Mouse (Mus musculus) brain, embryonic 14.5 days (tissue): ENCODE data around the gene Bpifa3. TPM values are rescaled to one million over a fixed set of nuclear protein-coding genes. Genes with fewer than 3 reads are reported as not detected.

ENCODE experiments used
- DNase-seq: peaks from one replicate; pipeline ENCODE4 v3.0.0-alpha.2; 2011; ENCODE audit warnings: low read depth
- CTCF ChIP-seq: fragments of 200-500 bp; IDR thresholded peaks from 2 replicates; pipeline ENCODE4 v1.5.1; 2012; ENCODE audit warnings: inconsistent platforms, mild to moderate bottlenecking, moderate library complexity, borderline replicate concordance; ENCODE audit not compliant: insufficient read depth, insufficient read length; ENCODE audit errors: extremely low read depth
- POLR2A ChIP-seq: fragments of 200-500 bp; IDR thresholded peaks from 2 replicates; pipeline ENCODE4 v1.6.1; 2012; ENCODE audit warnings: mild to moderate bottlenecking, inconsistent platforms, borderline replicate concordance; ENCODE audit not compliant: poor library complexity, insufficient read depth, insufficient read length, severe bottlenecking; ENCODE audit errors: extremely low read depth
- polyA plus RNA-seq: library from polyadenylated mRNA; depleted of rRNA; stranded (reverse); fragments of >200 nt; gene quantifications from 2 replicates; pipeline ENCODE4 v1.2.3, GENCODE M21; 2012; rRNA removed

The Bpifa3 gene
- polyA plus RNA-seq, 1 experiment = not detected

DNA sequence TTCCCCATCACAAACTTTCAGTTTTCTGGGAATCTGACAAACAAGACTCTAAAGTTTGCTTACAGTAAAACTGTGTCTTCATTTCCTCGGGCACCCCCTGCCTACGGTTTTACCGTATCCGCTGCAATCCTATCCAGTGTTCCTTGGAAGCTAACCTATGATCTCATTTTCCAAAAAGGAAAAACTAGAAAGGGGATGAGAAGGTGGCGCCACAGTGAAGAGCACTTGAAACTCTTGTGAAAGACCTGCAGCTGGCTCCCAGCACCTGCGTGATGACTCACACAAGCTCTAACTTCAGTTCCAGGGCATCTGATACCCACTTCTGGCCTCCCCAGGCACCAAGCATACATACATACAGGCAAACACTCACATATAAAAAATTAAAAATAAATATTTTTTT, 55.2 kb downstream of the Bpifa3 start:
- TF ChIP-seq POLR2A = no peak
- no peak for TF ChIP-seq CTCF
- no peak for DNase-seq

DNA sequence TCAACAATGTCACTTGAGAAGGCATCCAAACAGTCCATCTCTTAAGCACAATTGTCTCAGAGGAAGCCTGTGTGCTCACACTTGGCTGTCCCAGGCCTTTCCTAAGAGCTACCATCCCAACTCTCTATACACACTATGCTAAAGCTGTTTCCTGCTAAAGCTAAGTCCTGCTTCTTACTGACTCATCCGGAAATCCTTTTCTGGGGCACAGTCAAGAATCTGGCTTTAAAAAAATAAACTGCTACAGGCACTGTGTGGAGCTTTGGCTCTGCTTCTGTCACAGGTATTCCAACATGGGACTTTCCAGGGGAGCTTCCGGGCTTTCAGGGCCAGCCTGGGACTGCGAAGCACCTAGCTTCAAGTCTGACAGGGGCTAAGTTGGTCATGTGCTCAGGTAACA, 55.6 kb downstream of the Bpifa3 start:
- DNase-seq = no peak
- TF ChIP-seq POLR2A (no peak), CTCF (no peak)

- TF ChIP-seq POLR2A (no peak), CTCF (peak; percentile 24; the same call in 1 of the 2 replicates)
- peak; percentile 19 for DNase-seq
Observed at GRCm38 (mm10) chr2:154187468-154187867, 57.3 kb downstream of the Bpifa3 start.

Other genes with a start within 250 kb of the Bpifa3 start
- gene Bpifb6, start 229.9 kb upstream of the Bpifa3 start, polyA plus RNA-seq = 0.04 TPM in 1 of 2 replicates, not detected in the other
- 0.06 and 0.07 TPM in 2 replicates for gene Bpifb3, start 212.1 kb upstream of the Bpifa3 start, polyA plus RNA-seq
- gene Bpifb4, start 192.1 kb upstream of the Bpifa3 start, polyA plus RNA-seq = not detected in 2 replicates
- not detected in 2 replicates for gene Bpifa6, start 155.4 kb upstream of the Bpifa3 start, polyA plus RNA-seq
- not detected in 2 replicates for gene Bpifa2, start 122.1 kb upstream of the Bpifa3 start, polyA plus RNA-seq
- gene Bpifa1, start 12.5 kb downstream of the Bpifa3 start, polyA plus RNA-seq = not detected in 2 replicates
- not detected in 2 replicates for gene Bpifa5, start 32.3 kb downstream of the Bpifa3 start, polyA plus RNA-seq
- gene Bpifb1, start 60.5 kb downstream of the Bpifa3 start, polyA plus RNA-seq = 0.21 and 0.23 TPM in 2 replicates
- gene Bpifb5, start 93.4 kb downstream of the Bpifa3 start, polyA plus RNA-seq = 0.39 and 0.49 TPM in 2 replicates
- gene Bpifb9a, start 127.5 kb downstream of the Bpifa3 start, polyA plus RNA-seq = not detected in 2 replicates
- gene Bpifb9b, start 176.9 kb downstream of the Bpifa3 start, polyA plus RNA-seq = not detected in 2 replicates
- 16.5 and 16.6 TPM in 2 replicates for gene Cdk5rap1, start 242.7 kb downstream of the Bpifa3 start, polyA plus RNA-seq